Mouse (Mus musculus): ENCODE results near the gene Eif2ak3.
"Not testable (repeated sequence)": the region's sequence is repeated elsewhere in the genome, so short reads cannot be mapped to it uniquely, and the experiment has no call there.

Eif2ak3 gene

DNA sequence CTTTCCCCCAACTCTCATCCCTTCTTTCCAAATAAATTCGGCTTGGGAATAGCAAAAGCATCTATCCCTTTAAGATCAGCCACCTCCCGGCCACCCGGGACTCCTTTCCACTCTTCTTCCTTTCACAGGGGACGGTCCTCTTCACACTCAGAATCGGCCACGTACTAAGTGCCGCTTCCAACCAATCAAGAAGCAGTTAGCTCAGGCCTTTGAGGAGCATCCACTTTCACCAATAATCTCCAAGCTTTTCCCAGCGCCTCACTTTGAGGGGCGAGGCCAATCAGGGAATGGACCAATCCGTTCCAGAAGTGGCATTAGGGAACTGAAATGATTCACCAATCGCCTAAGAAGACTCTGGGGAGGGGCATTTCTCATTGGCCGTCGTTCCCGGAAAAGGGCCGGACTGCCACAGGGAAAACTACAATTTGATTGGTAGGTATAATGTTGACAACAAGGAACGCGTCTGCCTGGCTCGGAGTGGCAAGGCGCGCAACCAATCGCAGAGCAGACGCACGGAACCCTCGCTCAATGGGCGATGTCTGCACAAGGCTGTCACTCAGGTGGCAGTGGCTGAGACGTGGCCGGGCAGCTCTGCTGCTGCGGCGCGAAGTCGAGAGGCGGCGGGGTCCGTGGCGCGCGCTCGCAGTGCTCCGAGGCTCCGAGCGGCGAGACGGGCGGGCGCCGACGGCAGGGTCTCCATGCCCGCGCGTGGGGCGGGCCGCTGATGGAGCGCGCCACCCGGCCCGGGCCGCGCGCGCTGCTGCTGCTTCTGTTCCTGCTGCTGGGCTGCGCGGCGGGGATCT, at the start of gene Eif2ak3:
Gene Eif2ak3 (plus strand): TSS at position 514 of the 803 bp plus-strand sequence.
- in situ Hi-C loops (cut with MboI, MseI) = no loop called here

- in situ Hi-C loops (cut with MboI, MseI) = no loop called here
Observed at GRCm38 (mm10) chr6:70796940-70797339, 47.4 kb upstream of the Eif2ak3 start.

- in situ Hi-C loops (cut with MboI, MseI) = no loop called here
Observed at GRCm38 (mm10) chr6:70797581-70798251, 46.6 kb upstream of the Eif2ak3 start.

- in situ Hi-C loops (cut with MboI, MseI) = loop anchor here (5.0 to 10.0 kb wide), 3 partner anchors 208 to 320 kb away; no protein-coding TSS in a partner anchor
Observed at GRCm38 (mm10) chr6:70804632-70805031, 39.7 kb upstream of the Eif2ak3 start.

DNA sequence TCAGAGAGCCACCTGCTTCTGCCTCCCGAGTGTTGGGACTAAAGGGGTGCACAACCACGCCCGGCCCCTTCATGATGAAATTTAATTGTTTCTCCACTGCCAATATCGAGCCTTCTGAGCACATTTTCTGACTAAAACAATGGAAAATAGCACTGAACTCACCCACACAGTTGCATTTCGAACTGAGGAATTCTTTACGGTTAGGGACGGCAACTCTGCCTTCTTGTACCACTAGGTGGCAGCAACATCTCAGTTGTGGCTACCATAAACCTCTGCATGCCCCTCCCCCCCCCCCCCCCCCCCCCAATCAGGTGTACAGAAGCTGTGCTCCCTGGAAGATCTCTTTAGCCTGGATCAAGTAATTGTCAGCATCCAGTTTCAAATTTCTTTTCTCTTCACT, 39.0 kb upstream of the Eif2ak3 start:
- in situ Hi-C loops (cut with MboI, MseI) = loop anchor here (10.0 kb wide), 1 partner anchor 320 kb away; no protein-coding TSS in a partner anchor

GRCm38 (mm10) chr6:70805820-70806513, 38.3 kb upstream of the Eif2ak3 start:
- in situ Hi-C loops (cut with MboI, MseI) = loop anchor here (10.0 kb wide), 1 partner anchor 319 kb away; no protein-coding TSS in a partner anchor

DNA sequence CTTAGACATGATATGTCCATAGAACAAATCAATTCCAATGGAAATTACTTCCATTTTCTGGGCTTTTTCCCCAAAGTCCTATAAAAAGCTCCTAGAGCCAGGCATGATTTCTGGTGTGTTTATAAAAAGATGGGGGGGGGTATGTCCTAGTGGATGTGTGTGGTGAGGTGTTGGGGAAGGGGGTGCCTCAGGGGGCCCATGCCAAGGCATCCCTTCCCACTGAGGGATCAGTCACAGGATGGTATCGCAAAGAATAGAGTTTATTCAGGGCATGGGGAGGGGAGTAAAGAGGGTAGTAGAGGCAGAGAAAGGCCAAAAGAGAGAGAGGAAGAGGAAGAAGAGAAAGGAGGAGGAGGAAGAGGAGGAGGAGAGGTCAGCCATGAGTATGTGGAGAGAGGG, 37.8 kb upstream of the Eif2ak3 start:
- in situ Hi-C loops (cut with MboI, MseI) = loop anchor here (10.0 kb wide), 1 partner anchor 318 kb away; no protein-coding TSS in a partner anchor

GRCm38 (mm10) chr6:70810524-70810923, 33.8 kb upstream of the Eif2ak3 start:
- in situ Hi-C loops (cut with MboI, MseI) = loop anchor here (5.0 to 10.0 kb wide), 3 partner anchors 67 to 1024 kb away; partner anchors contain the start of gene Immt (in 1 of the 2)

GRCm38 (mm10) chr6:70811557-70812525, 32.5 kb upstream of the Eif2ak3 start:
- in situ Hi-C loops (cut with MboI, MseI) = loop anchor here (5.0 to 10.0 kb wide), 3 partner anchors 65 to 1023 kb away; partner anchors contain the start of gene Immt (in 1 of the 2)

DNA sequence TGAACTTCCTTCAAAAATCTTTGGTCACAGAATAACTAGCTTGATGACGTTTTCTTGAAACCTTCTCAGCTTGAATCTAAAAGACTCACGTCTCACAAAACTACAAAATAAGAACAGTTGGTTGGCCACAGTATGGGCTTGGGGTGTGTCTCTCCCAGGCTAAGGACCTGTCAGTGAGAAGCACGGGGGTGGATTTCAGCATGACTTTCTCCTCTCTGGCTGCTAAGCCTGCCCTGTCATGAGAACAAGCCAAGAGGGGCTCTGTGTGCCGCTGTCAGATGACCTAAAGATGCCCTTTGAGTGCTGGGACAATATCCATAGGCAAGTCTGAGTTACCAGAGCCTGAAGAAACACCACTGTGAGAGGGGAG, 31.8 kb upstream of the Eif2ak3 start:
- in situ Hi-C loops (cut with MboI, MseI) = loop anchor here (5.0 to 10.0 kb wide), 3 partner anchors 65 to 1022 kb away; partner anchors contain the start of gene Immt (in 1 of the 2)

GRCm38 (mm10) chr6:70813921-70814628, 30.2 kb upstream of the Eif2ak3 start:
- in situ Hi-C loops (cut with MboI, MseI) = loop anchor here (5.0 to 10.0 kb wide), 3 partner anchors 63 to 1021 kb away; partner anchors contain the start of gene Immt (in 1 of the 2)

DNA sequence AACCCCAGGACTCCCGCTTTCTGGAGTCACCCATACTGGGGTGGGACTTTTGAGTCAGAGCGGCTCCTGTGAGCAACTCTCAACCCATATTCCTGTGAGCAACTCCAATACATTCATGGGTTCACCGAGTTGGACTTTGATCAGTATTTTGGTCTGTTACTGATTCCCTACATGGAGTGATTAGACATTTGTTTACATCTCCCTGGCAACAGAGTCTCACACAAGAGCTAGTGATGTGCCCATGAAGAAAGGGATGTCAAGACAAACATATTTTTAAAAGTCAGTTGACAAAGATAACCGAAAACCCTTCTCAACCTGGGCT, 29.7 kb upstream of the Eif2ak3 start:
- in situ Hi-C loops (cut with MboI, MseI) = loop anchor here (5.0 to 10.0 kb wide), 3 partner anchors 63 to 1020 kb away; partner anchors contain the start of gene Immt (in 1 of the 2)

DNA sequence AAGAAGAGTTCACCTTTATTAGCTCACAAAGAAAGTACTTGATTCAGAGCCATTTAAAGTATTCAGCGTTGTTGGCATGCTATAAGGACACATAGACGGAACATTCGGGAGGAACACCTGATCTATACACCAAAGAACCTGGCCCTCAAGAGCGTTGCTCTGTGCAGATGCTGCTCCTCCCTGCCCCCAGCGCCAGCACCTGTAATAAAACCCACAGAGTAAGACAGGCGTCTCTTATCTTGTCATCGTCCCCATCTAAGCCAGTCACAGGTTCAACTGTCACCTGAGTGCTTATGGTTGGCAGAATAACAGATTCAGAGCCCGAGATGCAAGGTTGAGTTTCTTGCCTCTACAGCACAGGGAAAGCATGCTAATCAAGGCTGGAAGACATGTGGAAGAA, 28.8 kb upstream of the Eif2ak3 start:
- in situ Hi-C loops (cut with MboI, MseI) = loop anchor here in 1 of 2 experiments (10.0 kb wide), 1 partner anchor 1019 kb away; the partner anchor contains the start of gene Immt

GRCm38 (mm10) chr6:70821566-70821965, 22.7 kb upstream of the Eif2ak3 start:
- in situ Hi-C loops (cut with MboI, MseI) = no loop called here

- in situ Hi-C loops (cut with MboI, MseI) = no loop called here
Observed at GRCm38 (mm10) chr6:70822386-70822910, 21.9 kb upstream of the Eif2ak3 start.

- in situ Hi-C loops (cut with MboI, MseI) = not testable (repeated sequence)
Observed at GRCm38 (mm10) chr6:70823277-70823676, 21.0 kb upstream of the Eif2ak3 start.

- in situ Hi-C loops (cut with MboI, MseI) = no loop called here
Observed at GRCm38 (mm10) chr6:70824085-70824986, 20.0 kb upstream of the Eif2ak3 start.

DNA sequence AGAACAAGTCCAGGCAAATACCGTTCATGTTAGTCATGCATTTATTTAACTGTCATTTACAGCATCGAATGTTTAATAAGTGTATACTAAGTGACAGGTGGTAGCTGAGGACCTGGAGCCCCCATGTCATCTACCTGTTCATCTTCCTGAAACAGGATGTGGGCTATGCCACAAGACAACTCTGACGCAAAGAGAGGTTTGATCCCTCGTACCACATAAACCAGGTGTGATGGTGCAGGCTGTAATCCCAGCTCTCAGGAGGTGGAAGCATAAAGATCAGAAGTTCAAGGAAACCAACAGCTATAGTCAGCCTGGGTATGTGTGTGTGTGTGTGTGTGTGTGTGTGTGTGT, 19.4 kb upstream of the Eif2ak3 start:
- in situ Hi-C loops (cut with MboI, MseI) = no loop called here

Measured in T-helper 17 cell (primary cell).